Mouse (Mus musculus): ENCODE data around the gene Arl4c. TPM values are rescaled to one million over a fixed set of nuclear protein-coding genes. Genes with fewer than 3 reads are reported as not detected.

Gene Arl4c
- polyA plus RNA-seq, 1 experiment from 2014 or later = 12.1 TPM

- H3K4me3 ChIP-seq (ENCODE audit: low read depth, low read length) = no peak overlapping the region
- H3K27ac ChIP-seq (ENCODE audit: low read depth, low read length) = no peak overlapping the region
- no peaks in the 10 kb centered on the region for H3K4me1 ChIP-seq (ENCODE audit: control insufficient read depth, insufficient read depth, low read length)
- no peaks in the 10 kb centered on the region for H3K9me3 ChIP-seq (ENCODE audit: control insufficient read depth, low read length)
- no peak for ATAC-seq (ENCODE audit: low FRiP score)
- no peaks in the 10 kb centered on the region for H3K27me3 ChIP-seq (ENCODE audit: control insufficient read depth, insufficient read depth, low read length)
- peak; percentile 57 for DNase-seq (ENCODE audit: low spot score, missing footprints)
- no peak overlapping the region for H3K9ac ChIP-seq (ENCODE audit: low read length)
- 77% methylated on average over 3 of the region's 3 CpGs for WGBS
- H3K4me2 ChIP-seq = no peak overlapping the region
- H3K36me3 ChIP-seq (ENCODE audit: control insufficient read depth, insufficient read depth, low read length) = no peaks in the 10 kb centered on the region
Measured at GRCm38 (mm10) chr1:88738931-88739330, 36.9 kb upstream of the Arl4c start.

DNA sequence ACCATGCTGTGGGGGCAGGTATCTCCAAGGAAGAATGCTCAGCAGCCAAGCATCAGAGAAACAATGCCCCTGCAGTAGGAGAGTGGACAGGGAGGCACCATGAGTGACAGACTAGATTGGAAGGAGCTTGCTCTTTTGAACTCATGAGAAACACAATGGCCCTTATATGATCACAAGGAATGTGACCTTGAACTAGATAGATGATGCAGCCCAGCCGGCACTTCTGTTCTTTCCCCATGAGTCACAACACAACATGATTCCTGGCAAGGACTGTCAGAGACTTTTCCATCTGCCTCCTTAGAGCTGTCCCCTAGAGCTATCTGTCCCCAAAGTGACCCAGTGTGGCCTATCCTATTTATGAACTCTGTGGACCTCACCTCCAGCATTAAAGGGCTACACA, 27.5 kb upstream of the Arl4c start:
- Histone ChIP-seq H3K36me3 (ENCODE audit: control insufficient read depth, insufficient read depth, low read length) (no peaks in the 10 kb centered on the region), H3K4me3 (ENCODE audit: low read depth, low read length) (no peak overlapping the region), H3K27me3 (ENCODE audit: control insufficient read depth, insufficient read depth, low read length) (no peaks in the 10 kb centered on the region), H3K4me1 (ENCODE audit: control insufficient read depth, insufficient read depth, low read length) (no peaks in the 10 kb centered on the region), H3K9ac (ENCODE audit: low read length) (no peak overlapping the region), H3K9me3 (ENCODE audit: control insufficient read depth, low read length) (no peaks in the 10 kb centered on the region; the same call in 1 of the 2 replicates), H3K27ac (ENCODE audit: low read depth, low read length) (no peak overlapping the region), H3K4me2 (no peak overlapping the region)
- no peak for DNase-seq (ENCODE audit: low spot score, missing footprints)
- WGBS = 85% methylated on average over 1 of the region's 1 CpGs
- ATAC-seq (ENCODE audit: low FRiP score) = no peak

GRCm38 (mm10) chr1:88727369-88727768, 25.3 kb upstream of the Arl4c start:
- H3K27ac ChIP-seq (ENCODE audit: low read depth, low read length) = no peak overlapping the region
- H3K27me3 ChIP-seq (ENCODE audit: control insufficient read depth, insufficient read depth, low read length) = no peaks in the 10 kb centered on the region
- no peak for DNase-seq (ENCODE audit: low spot score, missing footprints)
- 95% methylated on average over 1 of the region's 1 CpGs for WGBS
- H3K9ac ChIP-seq (ENCODE audit: low read length) = no peak overlapping the region
- no peak for ATAC-seq (ENCODE audit: low FRiP score)
- no peaks in the 10 kb centered on the region for H3K4me1 ChIP-seq (ENCODE audit: control insufficient read depth, insufficient read depth, low read length)
- no peaks in the 10 kb centered on the region for H3K36me3 ChIP-seq (ENCODE audit: control insufficient read depth, insufficient read depth, low read length)
- no peaks in the 10 kb centered on the region; the same call in 1 of the 2 replicates for H3K9me3 ChIP-seq (ENCODE audit: control insufficient read depth, low read length)
- no peak overlapping the region for H3K4me3 ChIP-seq (ENCODE audit: low read depth, low read length)
- H3K4me2 ChIP-seq = no peak overlapping the region

- H3K36me3 ChIP-seq (ENCODE audit: control insufficient read depth, insufficient read depth, low read length) = no peaks in the 10 kb centered on the region
- no peaks in the 10 kb centered on the region for H3K27me3 ChIP-seq (ENCODE audit: control insufficient read depth, insufficient read depth, low read length)
- ATAC-seq (ENCODE audit: low FRiP score) (no peak), DNase-seq (ENCODE audit: low spot score, missing footprints) (no peak)
- H3K27ac ChIP-seq (ENCODE audit: low read depth, low read length) = no peak overlapping the region
- whole genome bisulfite sequencing = 68% methylated on average over 1 of the region's 1 CpGs
- no peaks in the 10 kb centered on the region; the same call in 1 of the 2 replicates for H3K9me3 ChIP-seq (ENCODE audit: control insufficient read depth, low read length)
- H3K4me1 ChIP-seq (ENCODE audit: control insufficient read depth, insufficient read depth, low read length) = no peaks in the 10 kb centered on the region
- H3K4me2 ChIP-seq = no peak overlapping the region
- no peak overlapping the region for H3K9ac ChIP-seq (ENCODE audit: low read length)
- no peak overlapping the region for H3K4me3 ChIP-seq (ENCODE audit: low read depth, low read length)
Measured at GRCm38 (mm10) chr1:88725716-88726115, 23.7 kb upstream of the Arl4c start.

- H3K27ac ChIP-seq (ENCODE audit: low read depth, low read length) = no peak overlapping the region
- H3K9ac ChIP-seq (ENCODE audit: low read length) = no peak overlapping the region
- no peaks in the 10 kb centered on the region for H3K36me3 ChIP-seq (ENCODE audit: control insufficient read depth, insufficient read depth, low read length)
- no peak overlapping the region for H3K4me3 ChIP-seq (ENCODE audit: low read depth, low read length)
- H3K27me3 ChIP-seq (ENCODE audit: control insufficient read depth, insufficient read depth, low read length) = no peaks in the 10 kb centered on the region
- no peaks in the 10 kb centered on the region for H3K4me1 ChIP-seq (ENCODE audit: control insufficient read depth, insufficient read depth, low read length)
- H3K4me2 ChIP-seq = no peak overlapping the region
- 42% methylated on average over 11 of the region's 11 CpGs for WGBS
- no peak for DNase-seq (ENCODE audit: low spot score, missing footprints)
- ATAC-seq (ENCODE audit: low FRiP score) = no peak
- no peaks in the 10 kb centered on the region for H3K9me3 ChIP-seq (ENCODE audit: control insufficient read depth, low read length)
Measured at GRCm38 (mm10) chr1:88720626-88721229, 18.7 kb upstream of the Arl4c start.

DNA sequence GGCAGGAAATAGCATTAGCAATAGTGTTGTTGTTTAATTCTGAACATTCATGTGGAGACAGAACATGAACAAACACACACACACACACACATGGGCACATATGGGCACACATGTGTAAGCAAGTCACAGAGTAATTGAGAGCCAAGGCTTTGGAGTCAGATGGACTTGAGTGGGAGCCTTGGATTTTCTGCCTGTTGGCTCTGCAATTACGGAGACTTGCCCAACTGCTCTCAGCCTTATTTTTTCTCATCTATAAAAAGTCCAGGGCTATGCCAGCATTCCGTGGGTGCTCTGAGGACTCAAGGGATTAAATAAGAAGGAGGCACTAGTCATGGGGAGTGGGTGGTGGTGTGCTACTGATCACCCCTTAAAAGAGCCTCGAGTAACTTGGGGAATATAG, 16.5 kb upstream of the Arl4c start:
- no peak for DNase-seq (ENCODE audit: low spot score, missing footprints)
- H3K4me1 ChIP-seq (ENCODE audit: control insufficient read depth, insufficient read depth, low read length) = no peaks in the 10 kb centered on the region
- no peak overlapping the region for H3K4me3 ChIP-seq (ENCODE audit: low read depth, low read length)
- WGBS = 86% methylated on average over 3 of the region's 3 CpGs
- no peak overlapping the region for H3K9ac ChIP-seq (ENCODE audit: low read length)
- no peaks in the 10 kb centered on the region for H3K9me3 ChIP-seq (ENCODE audit: control insufficient read depth, low read length)
- H3K36me3 ChIP-seq (ENCODE audit: control insufficient read depth, insufficient read depth, low read length) = no peaks in the 10 kb centered on the region
- no peak overlapping the region for H3K4me2 ChIP-seq
- no peak overlapping the region for H3K27ac ChIP-seq (ENCODE audit: low read depth, low read length)
- H3K27me3 ChIP-seq (ENCODE audit: control insufficient read depth, insufficient read depth, low read length) = no peaks in the 10 kb centered on the region
- ATAC-seq (ENCODE audit: low FRiP score) = no peak

- Histone ChIP-seq H3K4me2 (no peak overlapping the region), H3K27ac (ENCODE audit: low read depth, low read length) (no peak overlapping the region), H3K4me3 (ENCODE audit: low read depth, low read length) (no peak overlapping the region), H3K4me1 (ENCODE audit: control insufficient read depth, insufficient read depth, low read length) (no peaks in the 10 kb centered on the region), H3K9ac (ENCODE audit: low read length) (no peak overlapping the region), H3K9me3 (ENCODE audit: control insufficient read depth, low read length) (no peaks in the 10 kb centered on the region), H3K36me3 (ENCODE audit: control insufficient read depth, insufficient read depth, low read length) (no peaks in the 10 kb centered on the region), H3K27me3 (ENCODE audit: control insufficient read depth, insufficient read depth, low read length) (no peaks in the 10 kb centered on the region)
- DNase-seq (ENCODE audit: low spot score, missing footprints) (no peak), ATAC-seq (ENCODE audit: low FRiP score) (no peak)
- WGBS = 86% methylated on average over 13 of the region's 13 CpGs
Measured at GRCm38 (mm10) chr1:88717736-88718135, 15.7 kb upstream of the Arl4c start.

DNA sequence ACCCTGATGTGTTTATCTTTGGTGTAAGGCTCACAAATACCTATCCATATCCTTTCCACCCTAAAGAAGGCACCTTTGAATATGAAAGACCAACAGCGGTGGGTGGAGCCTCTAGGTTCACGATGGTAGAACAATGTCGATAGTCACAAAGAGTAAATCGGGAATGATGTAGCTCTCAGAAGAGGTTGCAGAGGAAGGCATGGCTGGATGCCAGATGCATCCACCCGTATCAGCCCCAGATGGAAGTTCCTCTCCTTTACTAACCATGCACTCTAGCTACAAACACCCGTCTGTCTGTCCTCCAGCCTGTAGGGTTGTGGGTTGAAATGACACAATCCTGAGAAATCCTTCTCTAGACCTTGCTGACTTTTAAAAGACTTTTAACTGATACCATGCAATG, 10.0 kb upstream of the Arl4c start:
- H3K36me3 ChIP-seq (ENCODE audit: control insufficient read depth, insufficient read depth, low read length) = no peaks in the 10 kb centered on the region
- WGBS = 89% methylated on average over 6 of the region's 6 CpGs
- H3K9me3 ChIP-seq (ENCODE audit: control insufficient read depth, low read length) = no peaks in the 10 kb centered on the region
- H3K4me1 ChIP-seq (ENCODE audit: control insufficient read depth, insufficient read depth, low read length) = peaks cover 3% of the 10 kb centered on the region; the same call in 1 of the 2 replicates
- no peak overlapping the region for H3K27ac ChIP-seq (ENCODE audit: low read depth, low read length)
- no peak overlapping the region for H3K4me3 ChIP-seq (ENCODE audit: low read depth, low read length)
- H3K27me3 ChIP-seq (ENCODE audit: control insufficient read depth, insufficient read depth, low read length) = no peaks in the 10 kb centered on the region
- ATAC-seq (ENCODE audit: low FRiP score) = no peak
- no peak overlapping the region for H3K4me2 ChIP-seq
- no peak overlapping the region for H3K9ac ChIP-seq (ENCODE audit: low read length)
- DNase-seq (ENCODE audit: low spot score, missing footprints) = no peak

DNA sequence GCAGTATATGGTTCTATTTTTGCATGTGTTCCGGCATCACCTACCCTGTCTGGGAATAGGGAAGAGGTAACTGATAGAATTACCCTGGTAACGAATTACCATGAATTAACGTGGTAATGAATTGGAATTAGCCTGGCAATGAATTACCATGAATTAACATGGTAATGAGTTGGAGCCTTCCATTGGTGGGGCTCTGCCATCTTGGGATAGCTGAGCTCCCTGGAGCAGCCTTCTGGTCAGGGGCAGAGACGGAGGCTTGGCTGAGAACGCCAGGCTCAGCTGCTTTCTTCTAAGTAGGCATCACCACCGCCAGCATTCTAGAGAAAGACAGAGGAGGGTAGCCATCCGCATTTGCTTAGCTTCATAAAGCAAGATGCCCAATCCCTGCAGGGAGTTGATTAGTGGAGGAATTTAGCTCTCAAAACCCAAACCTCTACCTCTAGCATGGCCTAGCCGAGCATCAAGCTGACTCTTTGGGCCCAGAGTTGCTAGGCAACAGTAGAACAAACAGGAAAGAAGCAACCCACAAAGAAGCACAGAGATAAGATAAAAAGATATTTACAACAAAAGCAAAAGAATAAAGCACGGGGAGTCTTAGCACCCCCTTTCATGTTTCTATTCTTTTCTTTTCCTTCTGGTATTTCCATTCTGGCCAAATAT, 6.8 kb upstream of the Arl4c start:
- H3K36me3 ChIP-seq (ENCODE audit: control insufficient read depth, insufficient read depth, low read length) = no peaks in the 10 kb centered on the region
- H3K9me3 ChIP-seq (ENCODE audit: control insufficient read depth, low read length) = no peaks in the 10 kb centered on the region
- peaks cover 3% of the 10 kb centered on the region; the same call in 1 of the 2 replicates for H3K4me1 ChIP-seq (ENCODE audit: control insufficient read depth, insufficient read depth, low read length)
- peak; percentile 73 for DNase-seq (ENCODE audit: low spot score, missing footprints)
- no peak overlapping the region for H3K9ac ChIP-seq (ENCODE audit: low read length)
- no peak overlapping the region for H3K4me2 ChIP-seq
- ATAC-seq (ENCODE audit: low FRiP score) = no peak
- no peak overlapping the region for H3K27ac ChIP-seq (ENCODE audit: low read depth, low read length)
- 64% methylated on average over 9 of the region's 9 CpGs for WGBS
- no peak overlapping the region for H3K4me3 ChIP-seq (ENCODE audit: low read depth, low read length)
- no peaks in the 10 kb centered on the region; the same call in 1 of the 2 replicates for H3K27me3 ChIP-seq (ENCODE audit: control insufficient read depth, insufficient read depth, low read length)
